Mouse (Mus musculus) right cerebral cortex, postnatal 36 days (tissue): ENCODE measurements at regions not wholly inside any gene's neighbourhood (a gene's known extent, or its start where the extent isn't known, plus 50 kb on each side); places are given as distances from the start of the nearest gene placed in this dataset.

Source experiments
- DNase-seq, 2 experiments: peaks; one replicate each; pipeline ENCODE4 v3.0.0; 2022; ENCODE audit warnings: low spot score in 2 of 2, mixed read lengths in 1 of 2

DNA sequence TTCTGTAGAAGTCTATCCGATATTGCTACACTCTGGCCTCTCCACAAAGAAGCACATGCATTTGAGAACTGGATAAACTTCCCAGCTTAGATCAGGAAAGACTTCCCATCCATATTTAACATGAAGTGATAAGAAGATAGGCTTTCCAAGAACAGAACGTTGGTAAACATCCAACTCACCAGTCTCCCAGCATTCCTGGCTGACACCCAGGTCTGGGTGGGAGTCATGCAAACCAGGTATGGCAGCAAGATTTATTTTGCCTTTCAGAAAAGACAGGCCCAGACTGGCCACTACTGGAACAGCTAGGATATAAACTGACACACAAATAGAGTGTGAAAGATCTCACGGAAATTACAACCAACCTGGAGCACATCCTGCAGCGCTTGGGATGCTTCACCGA, 459.6 kb downstream of the Psat1 start:
- DNase-seq: no peak

DNA sequence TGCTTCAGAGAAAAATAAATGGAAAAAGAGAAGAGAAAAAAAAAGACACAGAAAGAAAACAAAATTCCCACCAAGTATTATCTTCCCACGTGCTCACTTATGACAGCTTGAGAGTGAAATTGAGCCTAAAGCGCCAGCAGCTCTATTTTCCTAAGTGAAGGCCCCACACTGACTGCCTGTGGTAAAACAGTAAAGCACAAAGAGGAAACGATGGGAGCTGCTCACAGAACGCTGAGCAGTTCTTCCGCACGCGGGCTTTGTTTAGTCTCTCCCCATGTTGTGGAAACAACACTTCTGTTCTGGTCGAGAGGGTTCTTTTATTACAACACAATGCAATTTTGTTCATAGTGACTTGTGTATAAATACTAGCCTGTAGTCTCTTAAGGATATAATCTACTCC, 465.5 kb downstream of the Psat1 start:
- DNase-seq: no peak

DNA sequence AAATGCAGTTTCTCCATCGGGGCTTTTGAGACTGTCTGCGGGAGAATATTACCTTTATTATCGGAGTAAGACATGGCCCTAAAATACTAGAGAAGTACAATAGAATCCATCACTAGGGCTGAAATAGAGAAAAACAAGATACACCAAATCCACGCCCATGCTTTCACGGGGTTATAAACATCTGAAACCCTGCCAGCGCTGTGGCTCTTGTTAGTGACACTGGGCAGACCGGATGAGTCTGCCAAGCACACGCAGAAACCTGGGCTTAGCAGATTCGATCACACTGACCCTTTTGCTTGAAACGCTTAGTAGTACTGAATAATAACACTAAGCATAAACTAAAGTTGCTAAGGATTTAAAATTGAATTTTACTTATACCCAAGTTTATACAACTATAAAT, 477.6 kb downstream of the Psat1 start:
- no peak for DNase-seq

- DNase-seq: peak; percentile 4 to 31
Observed at GRCm38 (mm10) chr19:15466713-15467112, 480.4 kb downstream of the Psat1 start.

- no peak for DNase-seq
Observed at GRCm38 (mm10) chr19:15465063-15465760, 481.9 kb downstream of the Psat1 start.

- no peak for DNase-seq
Observed at GRCm38 (mm10) chr19:15457793-15458192, 489.3 kb downstream of the Psat1 start.

DNA sequence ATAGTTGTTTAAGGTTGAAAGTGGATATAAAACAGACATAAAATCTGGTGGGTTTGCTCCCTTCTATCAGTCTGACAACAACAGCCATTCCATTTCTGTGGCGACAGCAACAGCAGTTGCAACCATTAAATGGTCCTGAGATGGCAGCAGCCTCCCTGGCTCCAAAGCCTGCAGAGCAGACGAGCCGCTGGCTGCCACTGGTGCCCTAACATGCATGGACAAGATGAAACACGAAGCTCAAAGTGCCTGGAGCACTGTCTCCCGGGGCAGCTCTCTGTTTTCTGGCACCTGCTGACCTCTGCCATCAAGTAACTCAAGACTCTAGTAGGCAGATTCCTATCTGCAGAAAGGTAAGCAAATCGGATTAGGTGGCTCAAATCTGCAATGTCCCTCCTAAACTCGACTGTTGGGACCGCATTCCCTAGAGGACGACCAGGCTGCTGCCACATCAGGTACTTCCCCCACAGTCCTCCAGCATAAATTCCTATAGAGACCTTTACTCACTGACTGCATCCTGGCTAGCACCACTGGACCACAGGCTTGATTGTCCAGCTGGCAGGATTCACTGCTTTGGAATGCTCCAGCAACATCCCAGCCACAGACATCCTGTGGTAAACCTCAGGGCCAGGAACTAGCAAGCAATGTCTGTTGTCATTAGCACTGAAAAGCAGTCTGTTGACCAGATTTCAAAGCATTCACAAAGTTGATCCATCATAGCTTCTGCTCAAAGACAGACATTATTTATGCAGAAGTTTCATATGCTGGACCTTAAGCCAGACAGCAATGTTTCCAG, 490.0 kb downstream of the Psat1 start:
- no peak for DNase-seq

DNA sequence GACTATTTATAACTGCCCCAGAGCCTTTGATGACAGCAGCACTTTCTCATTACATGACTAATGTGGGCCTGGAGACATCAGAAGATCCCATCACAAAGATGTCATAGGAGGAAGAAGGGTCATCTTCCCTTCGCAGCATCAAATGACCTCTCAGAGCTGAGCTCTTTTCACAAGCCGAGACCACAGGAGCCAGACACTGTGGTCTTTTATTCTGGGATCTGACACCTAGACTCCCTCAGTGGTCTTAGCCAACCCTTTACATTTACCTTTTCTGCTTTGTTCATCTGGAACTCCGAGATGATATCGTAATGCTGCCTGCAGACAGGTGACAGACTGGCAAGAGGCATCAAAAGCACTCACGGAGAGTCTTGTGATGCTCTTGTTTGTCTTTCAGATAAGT, 498.1 kb downstream of the Psat1 start:
- no peak for DNase-seq

- peak; percentile 1 to 14 for DNase-seq
Observed at GRCm38 (mm10) chr19:15431798-15432197, 515.3 kb downstream of the Psat1 start.

- DNase-seq: peak in 1 of 2 experiments; percentile 4
Observed at GRCm38 (mm10) chr19:15421311-15421710, 525.8 kb downstream of the Psat1 start.

GRCm38 (mm10) chr19:15398624-15399023, 548.5 kb downstream of the Psat1 start:
- no peak for DNase-seq

DNA sequence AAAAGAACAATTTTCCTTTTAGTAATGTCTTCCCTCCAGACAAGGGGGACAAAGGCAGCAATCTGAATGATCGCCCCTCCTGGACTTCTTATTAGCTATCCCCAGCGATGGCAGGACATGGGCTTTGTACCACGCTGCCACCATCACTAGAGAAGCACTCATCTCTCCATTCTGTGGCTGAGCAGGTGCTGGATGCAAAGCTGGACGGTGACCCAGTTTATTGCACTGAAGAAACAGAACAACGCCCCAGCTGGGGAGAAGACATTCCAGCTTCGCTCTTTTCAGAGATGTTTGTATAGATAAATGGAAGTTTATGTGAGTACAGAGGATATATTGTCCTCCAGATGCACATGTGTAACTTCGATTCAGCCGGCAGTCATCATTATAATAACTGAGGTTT, 575.5 kb downstream of the Psat1 start:
- no peak for DNase-seq

DNA sequence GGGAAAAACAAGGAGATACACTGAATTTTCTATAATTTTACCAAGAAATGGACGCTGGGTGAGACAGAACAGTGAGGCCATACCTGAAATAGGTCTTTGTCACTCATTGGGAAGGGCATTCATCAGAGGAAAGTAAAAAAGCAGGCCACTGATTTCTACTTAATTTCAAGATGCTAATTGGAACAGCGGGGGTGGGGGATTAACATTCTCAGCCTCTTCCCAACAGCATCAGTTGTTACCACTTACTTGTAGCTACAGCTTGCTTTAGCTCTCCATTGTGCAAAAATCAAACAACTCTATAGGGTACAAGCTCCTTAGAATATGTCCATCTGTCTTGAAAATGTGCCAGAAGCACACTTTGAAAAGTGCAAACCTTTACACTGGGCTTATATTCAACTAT, 580.2 kb downstream of the Psat1 start:
- no peak for DNase-seq

DNA sequence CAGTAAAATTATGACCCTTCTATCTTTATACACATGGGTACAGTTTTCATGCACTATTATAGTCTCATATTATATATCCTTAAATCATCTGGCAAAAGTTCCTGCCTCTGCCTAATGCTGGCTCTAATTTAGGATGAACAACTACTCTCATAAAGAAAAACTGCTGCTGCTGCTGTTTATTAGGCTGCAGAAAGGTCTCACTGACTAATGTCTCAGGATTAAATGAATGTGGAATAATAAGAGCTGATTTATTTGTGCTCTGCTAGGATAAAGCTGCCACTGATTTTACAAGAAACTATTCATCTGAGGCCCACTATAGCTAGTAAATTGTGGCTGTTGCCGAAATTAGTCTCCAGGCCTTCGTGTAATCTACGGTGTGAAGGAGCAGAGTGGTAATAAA, 590.0 kb downstream of the Psat1 start:
- no peak for DNase-seq

DNA sequence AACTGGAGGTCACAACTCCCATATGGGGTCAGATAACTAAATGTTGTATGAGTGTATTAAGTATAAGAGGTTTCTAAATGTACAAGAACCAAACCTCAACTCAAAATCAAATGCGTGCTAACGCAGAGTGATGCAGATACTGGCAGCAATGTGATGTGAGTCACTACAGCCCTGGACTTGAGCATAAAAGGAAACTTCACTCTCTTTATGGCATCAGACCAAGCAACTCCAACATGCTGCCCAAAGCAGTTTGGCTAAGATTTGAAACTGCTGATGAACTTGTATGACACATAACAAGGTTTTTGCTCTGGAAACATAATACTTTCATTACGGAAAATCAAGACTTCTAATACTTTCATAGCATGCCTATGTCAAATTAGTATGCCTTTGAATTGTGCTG, 598.8 kb downstream of the Psat1 start:
- no peak for DNase-seq

DNA sequence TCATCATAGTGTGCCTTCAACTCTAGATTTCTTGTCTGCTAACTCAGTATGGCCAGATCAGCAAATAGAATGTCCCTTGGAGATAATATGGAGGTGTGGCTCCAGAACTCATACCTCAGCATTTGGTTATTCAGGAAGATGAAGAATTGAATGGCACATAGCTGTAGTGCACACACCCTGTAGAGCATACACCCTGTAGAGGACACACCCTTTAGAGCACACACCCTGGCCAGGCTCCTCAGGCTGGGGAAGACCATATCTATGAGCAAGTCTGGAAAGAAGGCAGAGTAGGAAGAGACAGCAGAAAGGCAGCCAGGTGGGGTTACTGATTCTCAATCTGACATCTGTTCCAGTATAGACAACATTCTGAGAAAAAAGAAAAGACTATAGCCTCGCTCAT, 604.9 kb downstream of the Psat1 start:
- DNase-seq: no peak

GRCm38 (mm10) chr19:15340305-15340983, 606.7 kb downstream of the Psat1 start:
- peak in 1 of 2 experiments; percentile 2 for DNase-seq

DNA sequence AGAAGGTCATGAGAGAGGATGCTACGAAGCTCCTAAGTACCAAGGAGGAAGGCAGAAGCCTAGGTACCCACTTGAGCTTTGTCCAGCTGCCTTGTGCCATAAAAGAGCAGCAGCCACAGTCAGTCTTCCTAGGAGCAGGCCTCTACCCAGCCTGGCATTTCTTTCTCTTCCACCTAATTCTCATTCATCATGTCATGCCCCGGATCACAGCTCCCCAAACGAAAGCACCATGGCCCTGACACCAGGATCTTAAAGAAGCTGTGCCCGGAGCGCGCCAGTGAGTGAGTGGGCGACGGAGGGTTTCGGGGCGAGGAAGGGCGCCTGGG, 607.2 kb downstream of the Psat1 start:
- DNase-seq: peak in 1 of 2 experiments; percentile 8

- peak; percentile 10 to 14 for DNase-seq
Observed at GRCm38 (mm10) chr19:15330155-15330554, 617.0 kb downstream of the Psat1 start.

DNA sequence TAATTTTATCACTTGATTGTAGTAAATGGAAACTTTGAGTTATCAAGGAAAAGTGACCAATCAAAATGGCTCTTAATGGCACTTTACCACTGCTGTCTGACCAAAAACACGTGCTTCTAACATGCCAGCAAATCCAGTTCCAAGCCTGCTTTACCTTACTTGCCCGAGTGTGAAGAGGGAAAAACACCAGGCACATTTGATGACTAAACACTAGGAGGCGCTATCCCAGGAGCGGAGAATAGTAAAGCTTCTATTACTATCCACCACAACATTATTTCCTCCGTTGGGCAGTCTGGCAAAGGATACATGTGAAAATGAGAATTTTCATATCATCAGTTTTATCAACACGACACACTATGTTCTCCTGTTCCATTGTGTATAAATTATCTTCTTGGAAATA, 647.7 kb downstream of the Psat1 start:
- DNase-seq: no peak

GRCm38 (mm10) chr19:15285016-15285415, 662.1 kb downstream of the Psat1 start:
- DNase-seq: no peak

DNA sequence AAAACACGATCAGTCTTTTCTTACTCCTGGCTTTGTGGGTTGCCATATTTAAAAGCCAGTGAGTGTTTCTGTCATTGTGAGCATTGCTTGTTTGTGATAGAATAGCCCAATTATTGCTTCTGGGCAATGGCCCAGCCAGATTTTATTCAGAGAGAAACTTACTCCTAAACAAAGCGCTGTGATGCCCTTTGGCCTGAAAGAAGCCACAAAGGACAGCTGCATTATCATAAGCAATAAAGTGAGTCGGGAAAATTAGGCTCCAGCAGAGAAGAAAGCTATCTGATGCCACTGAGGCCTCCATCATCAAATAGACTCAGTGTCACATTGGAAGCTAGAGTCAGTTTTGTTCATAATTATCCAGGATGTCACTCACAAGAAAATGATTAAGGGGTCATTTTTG, 644.9 kb upstream of the Tle4 start:
- DNase-seq: no peak
